8 mouse cellular contexts compared by ENCODE assay signal in genomic region chr11:101814375-101815102, GRCm38 (mm10). TPM values are rescaled to one million over a fixed set of nuclear protein-coding genes. Genes with fewer than 3 reads are reported as not detected.
A peak's percentile ranks its signal among the peaks of the same experiment; 100 is the strongest.
DNase-seq lines count a peak whose midpoint lies in the region; ATAC-seq and TF ChIP-seq lines count a peak whose summit lies in the region.

No protein-coding gene starts in this region.

- H3K27ac ChIP-seq in small intestine, adult 2 months (ENCODE audit: insufficient read depth, low read depth, low read length) = no peak overlapping the region

- no peaks in the 10 kb centered on the region for H3K36me3 ChIP-seq in small intestine, adult 2 months (ENCODE audit: control insufficient read depth, insufficient read depth, low read length)

- 36% methylated on average over 23 of the region's 23 CpGs for WGBS in small intestine, adult 2 months

- peak; percentile 74 for DNase-seq in adipocyte (ENCODE audit: low spot score)
- DNase-seq in gastrocnemius, postnatal 10 days = peak; percentile 95
- DNase-seq in induced T-regulatory cell, adult 2 months (ENCODE audit: low read depth) = peak; percentile 79
- DNase-seq in left cerebral cortex, adult 8-10 months (ENCODE audit: low spot score in 2 of 2) = peak; percentile 42 to 68

- peak; percentile 97 for TF ChIP-seq CTCF in small intestine, adult 2 months (IDR thresholded peaks at IDR 0.05; ENCODE audit: extremely low read depth, insufficient read length, insufficient replicate concordance, low read depth, low read length)

- TF ChIP-seq POLR2A in small intestine, adult 2 months (IDR thresholded peaks at IDR 0.05; ENCODE audit: low read depth, low read length) = no peak

- peak; percentile 74; the same call in 1 of the 2 replicates for ATAC-seq in common myeloid progenitor, adult 5-6 weeks (replicated peaks; ENCODE audit: low read depth, poor library complexity, severe bottlenecking)
- ATAC-seq in megakaryocyte-erythroid progenitor cell, adult 5-6 weeks (replicated peaks; ENCODE audit: low FRiP score, low TSS enrichment, poor library complexity, severe bottlenecking) = peak; percentile 72
- ATAC-seq in activated CD4-positive, CD25-positive, alpha-beta regulatory T cell, adult 4 months = no peak

- no peaks in the 10 kb centered on the region for H3K4me1 ChIP-seq in small intestine, adult 2 months (ENCODE audit: control insufficient read depth, insufficient read depth, insufficient read length, low read length)

- H3K27me3 ChIP-seq in small intestine, adult 2 months (ENCODE audit: control insufficient read depth, insufficient read depth, low read length) = peaks cover 3% of the 10 kb centered on the region; the same call in 1 of the 2 replicates

- H3K4me3 ChIP-seq in small intestine, adult 2 months (ENCODE audit: low read depth, low read length) = no peak overlapping the region

RNA-seq across cellular contexts. Expression of gene Etv4, which starts 29.4 kb away (rescaled TPM):
- total RNA-seq in common myeloid progenitor, adult 5-6 weeks (2017) = not detected in 2 replicates
- 1 to 10 TPM; 5.6 to 6.8 TPM for total RNA-seq in gastrocnemius, postnatal 10 days (2021)
- 10 to 100 TPM; 10.2 to 13.5 (median 11.1) TPM for total RNA-seq in left cerebral cortex, adult 8-10 months (2022)
- not detected in 2 replicates for total RNA-seq in megakaryocyte-erythroid progenitor cell, adult 5-6 weeks (2014; fragmentation: Nextera tagmentation)
- total RNA-seq in megakaryocyte-erythroid progenitor cell, adult 5-6 weeks (2017) = not detected in 2 replicates
- 0.95 and 2.3 TPM in 2 replicates for polyA plus RNA-seq in small intestine, adult 2 months (2012; rRNA removed)
- 1 to 10 TPM in 1 of 2 experiments, not detected in 1; 1.0 TPM for polyA plus RNA-seq in activated CD4-positive, CD25-positive, alpha-beta regulatory T cell, adult 4 months (2017; shearing (Covaris generic))
